Mouse (Mus musculus): Measurements from ENCODE around the gene Tvp23b.

Tvp23b gene

GRCm38 (mm10) chr11:62879220-62880048 lies at the start of gene Tvp23b:
TSS of gene Tvp23b (plus strand) at chr11:62879455.
- peak; percentile 94 for DNase-seq (ENCODE audit: low read depth, low spot score)

- no peak for DNase-seq (ENCODE audit: low read depth, low spot score)
Measured at GRCm38 (mm10) chr11:62830387-62830786, 48.9 kb upstream of the Tvp23b start.

- DNase-seq (ENCODE audit: low read depth, low spot score), result no peak
Measured at GRCm38 (mm10) chr11:62831906-62832305, 47.3 kb upstream of the Tvp23b start.

- no peak for DNase-seq (ENCODE audit: low read depth, low spot score)
Measured at GRCm38 (mm10) chr11:62844562-62844961, 34.7 kb upstream of the Tvp23b start.

- DNase-seq (ENCODE audit: low read depth, low spot score), result no peak
Measured at GRCm38 (mm10) chr11:62845730-62846129, 33.5 kb upstream of the Tvp23b start.

- peak; percentile 20 for DNase-seq (ENCODE audit: low read depth, low spot score)
Measured at GRCm38 (mm10) chr11:62846961-62847654, 32.1 kb upstream of the Tvp23b start, which contains the start of gene Fbxw10. TSS of gene Fbxw10 (plus strand) at chr11:62847069.

- no peak for DNase-seq (ENCODE audit: low read depth, low spot score)
Measured at GRCm38 (mm10) chr11:62847655-62848191, 31.5 kb upstream of the Tvp23b start.

GRCm38 (mm10) chr11:62848301-62848700 lies 31.0 kb upstream of the Tvp23b start:
- no peak for DNase-seq (ENCODE audit: low read depth, low spot score)

- no peak for DNase-seq (ENCODE audit: low read depth, low spot score)
Measured at GRCm38 (mm10) chr11:62851199-62851598, 28.1 kb upstream of the Tvp23b start.

GRCm38 (mm10) chr11:62853334-62853733 lies 25.9 kb upstream of the Tvp23b start:
- no peak for DNase-seq (ENCODE audit: low read depth, low spot score)

- DNase-seq (ENCODE audit: low read depth, low spot score), result no peak
Measured at GRCm38 (mm10) chr11:62865562-62865961, 13.7 kb upstream of the Tvp23b start.

GRCm38 (mm10) chr11:62866685-62867084 lies 12.6 kb upstream of the Tvp23b start:
- DNase-seq (ENCODE audit: low read depth, low spot score), result no peak

GRCm38 (mm10) chr11:62869201-62869600 lies 10.1 kb upstream of the Tvp23b start:
- DNase-seq (ENCODE audit: low read depth, low spot score), result no peak

GRCm38 (mm10) chr11:62869715-62870371 lies 9.4 kb upstream of the Tvp23b start:
- DNase-seq (ENCODE audit: low read depth, low spot score), result no peak

- DNase-seq (ENCODE audit: low read depth, low spot score), result no peak
Measured at GRCm38 (mm10) chr11:62873479-62873878, 5.8 kb upstream of the Tvp23b start.

- DNase-seq (ENCODE audit: low read depth, low spot score), result no peak
Measured at GRCm38 (mm10) chr11:62875696-62876095, 3.6 kb upstream of the Tvp23b start.

GRCm38 (mm10) chr11:62876445-62876844 lies 2.8 kb upstream of the Tvp23b start:
- no peak for DNase-seq (ENCODE audit: low read depth, low spot score)

GRCm38 (mm10) chr11:62877391-62877790 lies 1.9 kb upstream of the Tvp23b start:
- no peak for DNase-seq (ENCODE audit: low read depth, low spot score)

- DNase-seq (ENCODE audit: low read depth, low spot score), result no peak
Measured at GRCm38 (mm10) chr11:62878728-62879127, 527 bp upstream of the Tvp23b start.

GRCm38 (mm10) chr11:62883407-62883806 lies 4.2 kb downstream of the Tvp23b start:
- no peak for DNase-seq (ENCODE audit: low read depth, low spot score)

- no peak for DNase-seq (ENCODE audit: low read depth, low spot score)
Measured at GRCm38 (mm10) chr11:62885323-62885722, 6.1 kb downstream of the Tvp23b start.

GRCm38 (mm10) chr11:62890796-62891195 lies 11.5 kb downstream of the Tvp23b start:
- no peak for DNase-seq (ENCODE audit: low read depth, low spot score)

All from brain, embryonic 18.5 days (tissue).